Mouse (Mus musculus) megakaryocyte, embryonic 14.5 days (primary cell): ENCODE measurements around the gene 0610010K14Rik.

Source experiments
- FLI1 ChIP-seq: IDR thresholded peaks from 2 replicates; pipeline ENCODE4 v1.6.1; 2012; ENCODE audit warnings: low read length, inconsistent platforms, mixed read lengths
- GATA1 ChIP-seq: IDR thresholded peaks from 3 replicates; pipeline ENCODE4 v1.6.1; 2012; ENCODE audit warnings: mixed read lengths, low read length, inconsistent platforms, borderline replicate concordance

DNA sequence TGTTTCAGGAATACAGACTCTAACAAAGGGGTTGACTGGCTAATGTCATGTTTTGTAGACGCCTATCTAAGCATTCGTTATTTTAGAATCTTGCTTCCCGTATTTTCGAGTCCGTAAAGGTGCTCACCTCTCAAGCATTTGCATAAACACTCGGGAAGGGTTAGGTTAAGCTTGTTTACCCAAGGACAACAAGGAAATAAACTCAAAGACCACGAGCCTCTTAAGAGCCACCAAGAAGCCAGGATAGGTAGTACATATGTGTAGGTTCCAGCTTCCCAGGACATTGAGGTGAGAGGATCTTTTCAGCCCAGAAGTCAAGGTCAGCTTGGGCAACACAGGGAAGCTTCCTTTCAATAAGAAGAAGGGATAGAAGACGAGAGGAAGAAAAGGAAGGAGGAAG lies 38.6 kb downstream of the 0610010K14Rik start:
- TF ChIP-seq GATA1 (no peak), FLI1 (no peak)
